Mouse (Mus musculus): ENCODE data around the gene Dynlt1c. TPM values are rescaled to one million over a fixed set of nuclear protein-coding genes. Genes with fewer than 3 reads are reported as not detected.
A peak's percentile ranks its signal among the peaks of the same experiment; 100 is the strongest.
"Not testable (repeated sequence)": the region's sequence is repeated elsewhere in the genome, so short reads cannot be mapped to it uniquely, and the experiment has no call there.

The Dynlt1c gene
- polyA plus RNA-seq, 1 experiment from 2014 or later: 54.8 TPM

GRCm38 (mm10) chr17:6655567-6656281, 54.3 kb downstream of the Dynlt1c start, which contains the start of gene Dynlt1f:
Gene Dynlt1f (minus strand): TSS chr17:6655900.
- not testable (repeated sequence) for H3K9me3 ChIP-seq (ENCODE audit: control insufficient read depth, low read length); H3K36me3 ChIP-seq (ENCODE audit: control insufficient read depth, insufficient read depth, low read length); H3K27me3 ChIP-seq (ENCODE audit: control insufficient read depth, insufficient read depth, low read length); H3K4me1 ChIP-seq (ENCODE audit: control insufficient read depth, insufficient read depth, low read length)
- Histone ChIP-seq H3K4me3 (replicated peaks; ENCODE audit: low read depth, low read length) (peak within 1 kb of the TSS; percentile 42), H3K27ac (replicated peaks; ENCODE audit: low read depth, low read length) (peak within 1 kb of the TSS; percentile 91), H3K4me2 (ENCODE audit: low read length) (peak within 1 kb of the TSS; percentile 47), H3K9ac (replicated peaks; ENCODE audit: low read length) (peak within 1 kb of the TSS; percentile 49; the same call in 1 of the 2 replicates)
- ATAC-seq (ENCODE audit: low FRiP score, low TSS enrichment): peak; percentile 92
- peak; percentile 40 for DNase-seq
- WGBS: 2% methylated on average over 22 of the region's 33 CpGs

GRCm38 (mm10) chr17:6656471-6656870, 55.0 kb downstream of the Dynlt1c start:
- not testable (repeated sequence) for H3K4me2 ChIP-seq (ENCODE audit: low read length); H3K4me1 ChIP-seq (ENCODE audit: control insufficient read depth, insufficient read depth, low read length); H3K9ac ChIP-seq (replicated peaks; ENCODE audit: low read length); H3K27me3 ChIP-seq (ENCODE audit: control insufficient read depth, insufficient read depth, low read length); DNase-seq; H3K4me3 ChIP-seq (replicated peaks; ENCODE audit: low read depth, low read length); H3K27ac ChIP-seq (replicated peaks; ENCODE audit: low read depth, low read length); H3K36me3 ChIP-seq (ENCODE audit: control insufficient read depth, insufficient read depth, low read length); H3K9me3 ChIP-seq (ENCODE audit: control insufficient read depth, low read length); ATAC-seq (ENCODE audit: low FRiP score, low TSS enrichment)
- WGBS: 97% methylated on average over 1 of the region's 3 CpGs

- H3K27ac ChIP-seq (replicated peaks; ENCODE audit: low read depth, low read length); H3K4me2 ChIP-seq (ENCODE audit: low read length); DNase-seq; H3K4me3 ChIP-seq (replicated peaks; ENCODE audit: low read depth, low read length); H3K9ac ChIP-seq (replicated peaks; ENCODE audit: low read length); H3K4me1 ChIP-seq (ENCODE audit: control insufficient read depth, insufficient read depth, low read length); H3K9me3 ChIP-seq (ENCODE audit: control insufficient read depth, low read length); H3K36me3 ChIP-seq (ENCODE audit: control insufficient read depth, insufficient read depth, low read length); ATAC-seq (ENCODE audit: low FRiP score, low TSS enrichment); H3K27me3 ChIP-seq (ENCODE audit: control insufficient read depth, insufficient read depth, low read length): not testable (repeated sequence)
- 92% methylated on average over 4 of the region's 7 CpGs for WGBS
These were observed 57.3 kb downstream of the Dynlt1c start, which contains the start of gene Sytl3 for GRCm38 (mm10) chr17:6658801-6659200. Gene Sytl3 (plus strand): TSS chr17:6659093.

Other genes starting within 250 kb of the Dynlt1c start
- 1,329 and 1,495 TPM in 2 replicates for gene Dynlt1b, start 171.6 kb upstream of the Dynlt1c start, polyA plus RNA-seq (2014; fragmentation: Nextera tagmentation; extraction: Ambion mirVana)
- 370 and 378 TPM in 2 replicates for gene Dynlt1f, start 54.2 kb downstream of the Dynlt1c start, polyA plus RNA-seq (2014; fragmentation: Nextera tagmentation; extraction: Ambion mirVana)
- gene Sytl3, start 57.4 kb downstream of the Dynlt1c start, polyA plus RNA-seq (2014; fragmentation: Nextera tagmentation; extraction: Ambion mirVana): 0.18 and 0.24 TPM in 2 replicates
- 20.8 and 27.8 TPM in 2 replicates for gene Ezr, start 181.1 kb downstream of the Dynlt1c start, polyA plus RNA-seq (2014; fragmentation: Nextera tagmentation; extraction: Ambion mirVana)